Mouse (Mus musculus) urinary bladder, postnatal 36 days (tissue): ENCODE measurements around the gene Cxcl10.
A peak's percentile ranks its signal among the peaks of the same experiment; 100 is the strongest.
"Not testable (repeated sequence)": the region's sequence is repeated elsewhere in the genome, so short reads cannot be mapped to it uniquely, and the experiment has no call there.

Experiments
- DNase-seq, 2 experiments: peaks; one replicate each; pipeline ENCODE4 v3.0.0; 2022; ENCODE audit warnings: low spot score in 2 of 2, mixed read lengths in 1 of 2

The Cxcl10 gene

DNA sequence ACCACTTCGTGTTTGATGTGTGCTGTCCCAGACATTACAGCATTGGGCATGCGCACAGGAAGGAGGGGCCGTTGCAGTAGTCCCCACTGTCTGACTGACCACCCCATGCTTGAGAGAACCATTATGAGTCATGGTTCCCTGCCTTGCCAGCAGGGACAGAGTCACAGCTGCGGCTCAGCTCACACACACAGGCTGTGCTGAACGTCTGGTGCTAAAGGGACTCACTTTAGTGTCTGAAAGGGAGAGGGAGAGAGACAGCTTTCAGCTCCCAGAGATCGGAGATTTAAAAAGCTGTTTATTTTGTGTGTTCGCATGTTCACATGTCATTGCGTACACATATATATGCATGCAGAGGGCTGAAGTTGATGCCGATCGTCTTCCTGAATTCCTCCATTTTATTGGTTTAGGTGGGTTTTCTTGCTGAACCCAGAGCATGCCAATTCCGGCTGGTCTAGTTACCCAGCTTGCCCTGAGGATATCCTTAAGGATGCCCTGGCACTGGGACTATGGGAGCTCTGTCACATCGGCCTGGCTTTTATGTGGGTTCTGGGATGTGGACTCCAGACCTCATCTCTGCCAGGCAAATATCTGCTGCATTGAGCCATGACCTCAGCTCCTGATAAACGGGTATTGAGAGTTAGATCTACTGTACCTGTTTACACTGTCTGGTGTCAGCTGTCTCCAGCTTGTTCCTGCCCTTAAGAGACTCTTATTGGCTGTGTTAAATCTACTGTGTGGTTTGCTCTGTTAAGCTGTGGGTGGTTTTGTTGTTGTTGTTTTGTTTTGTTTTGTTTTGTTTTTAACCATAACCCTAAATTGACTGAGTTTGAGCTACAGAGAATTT is 20.7 kb upstream of the Cxcl10 start:
- peak in 1 of 2 experiments; percentile 57 for DNase-seq

DNA sequence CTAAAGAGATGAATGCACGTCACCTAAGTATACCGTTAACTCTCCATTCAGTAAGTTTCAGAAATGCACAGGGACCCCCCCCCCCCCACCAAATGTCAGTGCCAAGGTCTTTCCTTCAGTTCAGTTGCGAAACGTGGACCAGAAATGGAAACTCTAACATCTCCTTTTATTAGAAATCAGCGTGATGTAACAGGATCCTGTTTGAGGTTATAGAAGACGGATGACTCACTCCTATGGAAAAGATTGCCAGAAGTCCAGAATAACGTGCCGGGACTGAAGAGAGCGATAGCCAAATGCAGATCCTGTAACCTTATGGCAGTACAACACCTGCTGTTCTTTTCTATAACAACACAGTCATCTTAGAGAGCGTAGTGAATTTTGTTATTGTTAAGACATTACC is 19.7 kb upstream of the Cxcl10 start:
- DNase-seq, result no peak

DNA sequence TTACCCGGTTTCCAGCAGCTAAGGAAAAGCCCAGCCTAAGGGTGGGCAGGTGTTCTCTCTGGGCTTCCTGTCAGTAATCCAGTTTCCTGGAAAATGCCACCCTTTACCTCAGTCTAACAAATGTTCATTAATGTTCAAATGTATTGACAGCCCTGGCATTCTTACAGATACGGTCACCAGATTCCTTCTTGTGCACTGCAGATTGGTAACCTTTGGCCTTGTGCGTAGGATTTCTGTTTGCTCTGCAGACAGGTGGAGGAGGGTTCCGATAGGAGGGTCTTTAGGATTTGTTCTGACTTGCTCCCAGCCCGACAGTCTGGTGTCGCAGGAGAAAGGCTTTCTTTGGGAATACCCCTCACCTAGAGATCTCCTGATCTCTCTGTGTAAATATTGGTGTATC is 17.9 kb upstream of the Cxcl10 start:
- DNase-seq, result no peak

DNA sequence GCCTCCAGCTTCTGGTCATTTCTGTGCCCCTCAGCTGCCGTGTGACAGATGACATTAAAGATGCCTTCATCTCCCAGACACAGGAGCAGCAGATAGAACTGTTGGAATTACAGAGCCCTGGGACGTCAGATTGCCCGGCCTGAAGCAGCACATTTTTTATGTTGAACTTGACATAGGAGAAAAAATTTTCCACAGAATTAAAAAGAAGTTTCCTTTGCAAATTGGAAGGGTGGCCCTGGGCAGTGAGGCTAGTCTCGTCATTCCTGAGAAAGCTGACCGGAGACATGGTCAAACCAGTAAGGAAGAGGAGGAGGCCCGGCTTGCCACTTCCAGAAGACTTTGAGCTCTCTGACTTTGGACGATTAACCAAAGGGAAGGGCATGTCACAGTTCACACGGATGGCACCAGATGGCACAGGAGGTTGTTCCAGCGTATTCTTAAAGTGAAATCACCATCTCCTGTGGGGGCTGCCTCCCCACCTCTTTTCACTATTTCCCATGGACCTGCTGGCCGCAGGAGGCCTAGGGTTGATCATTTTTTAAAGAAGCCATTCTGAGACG is 16.5 kb upstream of the Cxcl10 start:
- DNase-seq, result no peak

DNA sequence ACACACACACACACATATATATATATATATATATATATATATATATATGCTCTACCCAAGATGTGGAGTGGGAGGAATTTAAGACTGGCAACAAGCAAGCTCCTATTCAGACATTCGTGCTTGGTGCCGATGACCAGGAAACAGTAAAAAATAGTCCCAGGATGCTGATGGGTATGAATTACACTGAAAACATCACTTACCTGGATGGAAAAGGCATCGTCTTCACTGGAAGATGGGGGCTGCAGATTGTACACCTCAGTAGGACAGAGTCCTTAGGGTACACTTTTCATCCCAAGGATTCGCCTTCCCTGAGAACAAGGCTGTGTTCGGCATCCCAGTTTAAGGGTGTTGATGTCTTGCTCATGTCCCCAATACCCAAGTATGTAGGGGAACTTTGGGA is 15.3 kb upstream of the Cxcl10 start:
- no peak for DNase-seq

DNA sequence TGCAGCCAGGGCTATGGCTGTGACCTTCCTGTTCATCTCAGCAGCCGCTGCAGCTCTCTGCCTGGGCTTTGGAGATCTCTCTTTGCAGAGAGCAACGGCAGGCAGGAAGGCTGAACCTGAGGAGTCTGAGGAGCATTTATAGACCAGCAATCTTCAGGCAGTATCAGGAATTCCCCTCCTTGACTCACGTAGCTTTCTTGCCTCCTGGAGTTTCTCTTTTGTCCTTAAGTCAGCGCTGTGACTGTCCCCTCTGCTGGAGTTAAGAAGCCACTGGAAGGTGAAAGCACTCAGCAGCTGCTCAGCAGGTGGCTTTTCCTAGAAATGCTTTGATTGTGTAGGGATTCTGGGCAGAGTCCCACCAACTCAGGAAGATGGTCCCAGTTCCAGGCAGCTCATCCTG is 14.5 kb upstream of the Cxcl10 start:
- no peak for DNase-seq

DNA sequence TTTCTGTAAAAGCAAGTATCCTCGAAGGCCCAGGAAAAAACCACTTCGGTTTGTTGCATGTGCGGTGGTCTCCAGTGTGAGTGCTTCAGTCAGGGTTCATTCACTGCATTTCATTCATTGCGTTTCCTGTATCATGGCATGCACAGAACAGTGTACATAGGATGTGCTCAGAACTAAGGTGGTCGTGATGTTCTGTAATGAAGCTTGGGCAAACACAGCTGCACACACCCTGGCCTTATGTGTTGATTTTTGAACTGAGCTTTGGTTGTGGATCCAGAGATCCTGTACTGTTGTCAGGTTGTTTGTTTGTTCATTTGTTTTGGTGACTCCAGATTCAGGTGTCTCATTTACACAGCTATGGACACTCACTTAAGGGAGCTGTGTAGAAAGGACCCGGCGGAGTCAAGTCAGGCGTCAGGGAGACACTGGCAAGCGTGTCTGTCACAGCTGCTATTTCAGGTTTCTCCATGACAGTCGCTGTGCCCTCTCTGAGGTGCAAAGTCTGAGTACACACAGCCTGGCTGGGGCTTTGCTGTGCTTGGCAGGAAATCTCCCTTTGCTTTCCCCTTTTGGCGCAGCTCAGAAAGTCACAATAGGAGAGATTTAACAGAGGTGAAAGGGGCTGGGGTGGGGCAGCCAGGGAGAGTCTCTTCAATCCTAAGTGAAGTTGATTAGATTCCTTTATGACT is 10.2 kb upstream of the Cxcl10 start:
- no peak for DNase-seq

DNA sequence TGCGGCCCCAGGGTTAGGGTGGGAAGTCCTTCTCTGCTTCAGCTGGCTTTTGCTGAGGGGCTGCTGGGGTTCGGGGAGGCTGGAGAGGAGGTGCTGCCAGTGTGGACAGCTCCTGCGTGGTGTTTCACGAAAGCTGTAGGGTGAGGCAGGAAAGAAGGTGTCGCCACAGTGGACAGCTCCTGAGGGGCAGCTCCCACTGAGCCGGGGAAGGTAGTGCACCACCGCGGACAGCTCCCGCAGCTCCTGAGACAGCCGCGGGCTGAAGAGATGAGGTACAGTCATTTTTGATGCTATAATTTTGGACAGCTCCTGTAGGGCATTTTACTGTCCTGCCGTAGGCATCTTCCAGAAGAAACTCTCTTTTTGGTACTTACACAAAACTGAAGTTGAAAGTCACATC is 9.3 kb upstream of the Cxcl10 start:
- no peak for DNase-seq

DNA sequence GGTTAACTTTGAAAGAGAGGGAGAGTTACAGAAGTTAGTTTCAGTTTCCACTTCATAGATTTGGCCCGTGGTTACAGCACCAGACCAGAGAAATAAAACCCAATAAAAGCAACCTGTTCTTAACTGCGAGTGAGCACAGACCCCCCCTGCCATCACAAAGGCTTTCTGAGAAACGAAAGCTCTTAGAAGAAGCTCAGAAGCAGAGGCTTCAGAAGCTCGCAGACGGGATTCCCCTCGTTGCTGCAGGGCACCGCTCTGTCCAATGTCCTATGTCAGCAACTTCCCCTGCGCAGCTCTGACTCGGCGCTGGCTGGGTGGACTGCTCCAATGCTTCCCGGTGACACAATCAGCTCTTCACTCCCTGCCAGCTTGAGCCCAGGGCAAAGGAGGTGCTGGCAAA is 4.8 kb upstream of the Cxcl10 start:
- peak in 1 of 2 experiments; percentile 63 for DNase-seq

DNA sequence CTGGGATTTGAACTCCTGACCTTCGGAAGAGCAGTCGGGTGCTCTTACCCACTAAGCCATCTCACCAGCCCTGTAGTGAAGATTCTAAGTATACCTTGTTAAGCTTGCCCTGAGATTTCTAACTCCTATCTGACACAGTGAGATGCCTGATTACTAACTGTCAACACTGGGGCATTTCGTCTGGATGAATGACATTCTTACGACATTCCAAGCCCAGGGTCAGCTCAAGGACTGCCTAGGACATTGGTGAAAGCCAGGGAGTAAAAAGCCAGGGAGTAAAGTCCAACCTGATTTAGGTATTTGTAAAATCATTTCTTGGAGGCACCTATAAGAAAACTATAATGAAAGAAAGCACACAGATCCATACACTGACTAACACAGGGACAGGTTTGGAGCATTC is 4.0 kb upstream of the Cxcl10 start:
- DNase-seq, result not testable (repeated sequence)

DNA sequence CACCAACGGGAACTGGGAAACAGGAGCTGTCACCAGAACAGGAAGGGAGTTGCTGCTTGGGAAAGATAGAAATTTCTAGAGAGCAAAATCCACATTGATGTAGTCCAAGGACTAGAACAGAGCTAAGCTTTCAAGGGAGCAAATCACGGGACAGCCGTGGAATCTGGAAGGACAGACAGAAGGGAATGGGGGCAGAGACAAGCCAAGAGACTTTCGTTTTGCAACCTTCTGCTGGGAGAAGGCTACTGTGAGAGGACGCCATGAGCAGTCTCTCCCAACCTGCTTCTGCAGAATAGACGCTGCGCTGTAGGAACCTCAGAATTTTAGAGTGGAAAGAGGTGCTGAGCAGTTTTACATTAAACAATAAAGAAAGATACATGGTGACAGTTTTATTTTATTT is 1.0 kb upstream of the Cxcl10 start:
- no peak for DNase-seq

DNA sequence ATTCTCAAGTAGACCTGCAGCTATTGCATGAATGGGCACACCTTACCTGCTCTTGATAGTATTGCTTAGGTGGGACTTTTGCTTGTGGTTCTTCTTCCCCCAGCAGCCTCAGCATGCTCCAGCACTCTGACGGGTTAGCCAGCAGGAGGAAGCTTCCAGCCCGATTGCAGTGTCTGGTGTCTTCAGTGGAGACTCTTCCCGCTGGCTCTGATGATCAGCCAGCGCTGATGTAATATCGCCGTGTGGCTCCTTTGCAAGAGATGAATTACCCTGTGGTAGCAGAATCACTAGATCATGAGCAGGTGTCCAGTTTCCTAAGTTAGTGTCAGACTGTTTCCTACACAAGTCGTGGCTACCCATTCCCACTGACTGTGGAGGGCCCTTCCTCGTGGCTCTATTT is 3.7 kb downstream of the Cxcl10 start:
- no peak for DNase-seq

DNA sequence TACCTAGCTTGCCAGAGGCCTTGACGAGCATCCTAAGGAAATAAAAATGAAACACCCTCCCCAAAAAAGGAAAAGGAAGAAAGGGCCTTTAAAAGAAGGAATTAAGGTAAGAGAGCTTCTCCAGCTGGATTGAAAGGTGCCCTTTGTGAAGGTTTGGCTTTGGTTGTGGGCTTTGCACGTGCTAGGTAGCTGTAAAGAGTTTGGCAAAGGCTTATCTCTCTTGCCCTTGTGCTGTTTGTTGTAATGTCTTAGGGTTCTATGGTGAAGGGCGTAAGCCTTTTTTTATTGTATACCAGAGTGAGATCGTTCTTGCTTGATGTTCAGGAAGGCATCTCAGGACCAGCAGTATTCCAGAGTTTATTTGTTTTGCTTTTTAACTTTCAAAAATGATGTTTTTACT is 8.1 kb downstream of the Cxcl10 start:
- DNase-seq, result no peak

DNA sequence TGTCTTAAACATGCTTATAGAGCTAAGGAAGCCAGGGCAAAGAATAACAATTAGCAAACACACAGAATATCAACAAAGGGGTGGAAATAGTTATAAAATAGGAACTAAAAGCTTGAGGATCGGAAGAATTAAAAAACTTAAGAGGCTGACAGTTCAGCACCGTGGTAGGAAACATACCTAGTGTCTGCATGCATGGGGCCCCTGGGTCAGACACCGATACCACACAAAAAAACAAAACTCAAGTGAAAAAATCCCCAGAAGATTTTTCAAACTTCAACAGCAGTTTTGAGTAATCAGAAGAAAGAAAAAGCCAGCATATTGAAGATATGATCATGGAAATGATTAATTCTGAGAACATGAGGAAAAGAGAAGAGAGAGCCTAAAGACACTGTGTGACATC is 11.9 kb downstream of the Cxcl10 start:
- DNase-seq, result no peak

DNA sequence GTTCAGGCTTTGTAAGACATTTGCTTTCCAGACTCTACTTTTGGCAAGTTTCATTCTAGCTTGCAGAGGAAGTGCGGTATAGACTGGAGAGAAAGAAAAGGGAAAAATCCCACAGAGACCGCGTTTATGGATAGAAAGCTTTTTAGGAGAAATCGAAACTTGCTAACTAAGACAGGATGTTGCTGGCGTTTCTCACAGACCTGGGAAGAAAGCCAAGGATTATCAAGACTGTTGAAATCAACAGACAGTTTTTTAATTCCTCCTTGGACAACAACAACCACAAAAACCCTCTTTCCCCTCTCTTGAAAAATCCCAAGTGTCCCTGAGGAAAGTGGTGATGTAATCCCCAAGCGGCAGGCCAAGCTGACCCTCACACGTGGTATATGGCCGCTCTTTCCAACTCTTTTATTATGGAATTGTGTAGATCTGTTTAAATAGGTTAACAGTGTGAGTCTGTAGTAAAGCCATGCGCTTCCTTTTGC is 16.3 kb downstream of the Cxcl10 start:
- DNase-seq, result peak in 1 of 2 experiments; percentile 62

DNA sequence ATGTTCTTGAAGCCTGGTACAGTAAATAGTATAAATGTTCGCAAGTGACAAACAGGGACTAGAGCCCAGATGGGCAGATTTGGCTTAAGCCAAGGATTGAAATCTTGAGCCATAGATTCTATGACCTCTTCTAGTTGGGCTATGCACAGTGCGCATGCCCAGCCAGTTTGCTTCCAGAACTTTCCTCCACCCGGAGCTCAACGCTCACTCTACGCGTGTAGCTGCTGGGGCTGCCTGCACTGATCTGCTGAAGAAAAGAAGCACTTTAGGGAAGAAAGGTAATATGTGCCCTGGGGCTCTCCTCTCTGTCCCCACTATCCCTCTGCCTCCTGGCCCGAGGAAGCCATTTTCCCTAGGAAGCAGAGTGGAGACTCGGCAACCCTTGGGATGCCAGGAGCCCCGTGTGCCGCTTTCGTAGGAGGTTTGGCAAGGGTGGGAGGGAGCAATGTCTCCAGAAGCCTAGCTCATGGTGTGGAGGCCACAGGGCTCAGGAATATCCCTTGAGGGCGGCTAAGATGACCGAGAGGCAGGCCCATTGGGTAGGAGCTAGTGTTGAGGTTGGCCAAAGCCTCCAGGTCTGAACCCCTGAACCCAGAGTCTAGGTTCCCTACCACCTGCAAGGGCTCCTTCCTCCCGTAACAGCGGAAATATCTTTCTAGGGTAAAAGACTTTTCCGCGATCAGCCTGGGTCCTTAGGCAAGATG is 16.9 kb downstream of the Cxcl10 start, which contains the start of gene Art3:
Art3 (plus strand) TSS at position 193 of the 704 bp plus-strand sequence.
- no peak for DNase-seq

DNA sequence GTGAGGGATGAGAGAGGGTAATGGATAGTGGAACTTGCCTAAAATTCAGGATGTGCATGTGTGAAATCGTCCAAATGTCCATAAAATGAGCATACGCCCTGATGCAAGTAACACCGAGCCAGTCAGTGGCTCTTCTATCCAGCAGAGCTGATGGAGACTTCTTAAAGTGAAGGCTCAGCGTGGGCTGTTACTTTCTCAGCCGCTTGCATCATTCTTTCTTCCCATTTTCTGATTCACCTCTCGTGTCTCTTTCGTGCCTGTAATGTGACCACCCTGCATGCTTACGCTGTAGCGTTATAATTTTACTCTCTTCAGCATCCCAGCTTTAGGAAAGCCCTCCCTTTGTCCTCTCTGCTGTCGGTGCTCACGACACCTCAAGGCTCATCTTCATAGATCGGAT is 17.6 kb downstream of the Cxcl10 start:
- DNase-seq, result no peak

DNA sequence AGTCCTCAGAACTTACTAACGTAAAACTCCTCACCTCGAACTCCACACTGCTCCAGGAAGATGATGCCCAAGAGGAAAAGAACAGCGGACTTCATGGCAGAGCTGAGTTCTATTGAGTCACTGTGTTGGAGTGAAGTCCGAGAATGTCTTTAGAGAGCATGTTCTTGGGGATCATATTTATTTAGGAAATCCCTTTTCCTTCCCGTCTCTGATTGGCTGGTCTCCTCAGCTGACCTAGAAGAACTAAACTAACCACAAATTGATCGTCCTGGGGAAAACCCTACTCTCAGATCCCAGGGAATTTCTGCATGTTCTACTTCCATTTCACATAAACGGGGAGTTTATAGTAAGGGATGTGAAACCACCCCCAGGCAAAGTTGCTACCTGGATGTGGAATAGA is 20.8 kb downstream of the Cxcl10 start, which contains the start of gene Cxcl9:
Cxcl9 (minus strand) TSS at position 151 of the 400 bp plus-strand sequence.
- DNase-seq, result no peak

DNA sequence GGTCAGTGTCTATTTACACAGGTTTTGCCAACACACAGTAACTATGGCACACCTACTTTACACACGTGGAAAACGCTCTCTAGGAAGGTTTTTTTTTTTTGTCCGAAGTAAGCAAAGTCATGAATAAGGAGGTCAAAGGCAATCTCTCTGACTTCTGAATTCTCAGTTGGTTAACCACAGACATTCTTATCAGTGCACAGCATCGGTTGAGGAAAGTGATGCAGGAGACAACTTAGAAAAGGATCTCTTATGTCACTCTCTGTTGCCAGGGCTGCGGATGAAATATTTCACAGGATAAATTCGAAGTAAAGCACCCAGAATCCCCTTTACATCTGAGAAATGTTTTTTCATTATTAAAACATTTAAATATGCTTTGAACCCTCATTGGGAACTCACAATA is 21.3 kb downstream of the Cxcl10 start:
- no peak for DNase-seq

DNA sequence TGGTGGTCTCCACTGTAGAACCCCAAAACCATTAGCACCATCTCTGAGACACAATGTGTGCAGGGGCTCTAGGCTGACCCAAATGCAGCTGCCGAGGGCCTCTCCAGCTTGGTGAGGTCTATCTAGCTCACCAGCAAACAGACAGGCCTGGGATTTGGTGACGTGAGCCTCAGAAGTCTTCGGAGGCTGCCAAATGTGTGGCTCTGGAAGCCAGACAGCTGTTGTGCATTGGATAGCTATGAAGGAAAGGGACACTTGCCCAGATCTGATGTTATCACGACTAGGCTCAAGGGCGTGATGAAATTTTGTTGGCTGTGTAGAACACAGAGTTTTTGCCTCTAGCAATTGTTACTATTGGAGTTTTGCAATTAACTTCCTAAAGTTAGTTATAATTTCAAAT is 25.4 kb downstream of the Cxcl10 start:
- peak; percentile 33 to 70 for DNase-seq

DNA sequence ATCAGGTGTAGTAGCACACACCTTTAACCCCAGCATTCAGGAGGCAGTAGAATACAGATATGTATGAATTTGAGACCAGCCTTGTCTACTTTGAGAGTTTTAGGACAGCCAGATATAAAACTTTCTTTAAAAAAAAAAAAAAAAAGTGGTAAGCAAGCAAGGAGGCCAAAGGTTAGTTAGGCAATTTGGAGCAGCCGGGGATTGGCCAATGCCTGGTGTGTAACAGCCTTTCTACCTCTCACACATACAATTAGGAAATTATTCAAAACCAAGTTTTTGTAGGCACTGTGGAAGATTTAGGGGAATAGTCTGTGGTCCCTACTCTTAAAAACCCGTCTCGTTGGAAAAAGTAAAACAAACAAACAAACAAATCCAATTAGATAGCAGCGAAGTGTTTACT is 26.1 kb downstream of the Cxcl10 start:
- no peak for DNase-seq
